Mouse (Mus musculus) frontal cortex, postnatal 36 days (tissue): Measurements from ENCODE around the gene Cep89.

ENCODE experiments used
- DNase-seq, 2 experiments: peaks; one replicate each; pipeline ENCODE4 v3.0.0; 2022; ENCODE audit warnings: low spot score in 2 of 2

Gene Cep89

GRCm38 (mm10) chr7:35485126-35485525 lies 88.3 kb downstream of the Cep89 start:
- no peak for DNase-seq

- no peak for DNase-seq
Measured at GRCm38 (mm10) chr7:35486553-35486952, 89.7 kb downstream of the Cep89 start.
